Mouse (Mus musculus): ENCODE measurements around the gene Habp2. TPM values are rescaled to one million over a fixed set of nuclear protein-coding genes. Genes with fewer than 3 reads are reported as not detected.

Gene Habp2
- polyA plus RNA-seq (2014; fragmentation: Illumina TruSeq; extraction: RNeasy Lipid Tissue Mini Kit (QIAGEN cat#74804); ENCODE audit: low replicate concordance), result 4.2 TPM

GRCm38 (mm10) chr19:56286866-56287265 lies at the start of gene Habp2:
Gene Habp2, plus strand, starts transcription at chr19:56287137.

Other genes starting within 250 kb of the Habp2 start
- gene Nrap, start 102.9 kb downstream of the Habp2 start, polyA plus RNA-seq (2014; fragmentation: Illumina TruSeq; extraction: RNeasy Lipid Tissue Mini Kit (QIAGEN cat#74804); ENCODE audit: low replicate concordance), result not detected
- 266 TPM for gene Casp7, start 110.0 kb downstream of the Habp2 start, polyA plus RNA-seq (2014; fragmentation: Illumina TruSeq; extraction: RNeasy Lipid Tissue Mini Kit (QIAGEN cat#74804); ENCODE audit: low replicate concordance)
- gene Plekhs1, start 174.5 kb downstream of the Habp2 start, polyA plus RNA-seq (2014; fragmentation: Illumina TruSeq; extraction: RNeasy Lipid Tissue Mini Kit (QIAGEN cat#74804); ENCODE audit: low replicate concordance), result 0.41 TPM

Measured in small intestine, adult 10 weeks (tissue).